Mouse (Mus musculus) hindbrain, embryonic 10.5 days (tissue): Measurements from ENCODE around the gene Haus8. TPM values are rescaled to one million over a fixed set of nuclear protein-coding genes. Genes with fewer than 3 reads are reported as not detected.
"Not testable (repeated sequence)": the region's sequence is repeated elsewhere in the genome, so short reads cannot be mapped to it uniquely, and the experiment has no call there.

Experiments
- DNase-seq: peaks from one replicate; pipeline ENCODE4 v3.0.0-alpha.2; 2017; ENCODE audit warnings: low spot score
- H3K27ac ChIP-seq: fragments of 300-500 bp; sonication (generic); 2 replicates; pipeline ENCODE4 v1.5.1; 2016; ENCODE audit warnings: mild to moderate bottlenecking, moderate library complexity
- H3K27me3 ChIP-seq: fragments of 300-500 bp; sonication (generic); 2 replicates; pipeline ENCODE4 v1.6.1; 2016; ENCODE audit warnings: mild to moderate bottlenecking; ENCODE audit not compliant: poor library complexity, insufficient read depth, severe bottlenecking
- H3K36me3 ChIP-seq: fragments of 300-500 bp; sonication (generic); 2 replicates; pipeline ENCODE4 v1.6.1; 2016; ENCODE audit warnings: mild to moderate bottlenecking, moderate library complexity
- H3K4me1 ChIP-seq: fragments of 300-500 bp; sonication (generic); replicated peaks from 2 replicates; pipeline ENCODE4 v1.6.1; 2016; ENCODE audit warnings: mild to moderate bottlenecking
- H3K4me3 ChIP-seq: fragments of 300-500 bp; sonication (generic); 2 replicates; pipeline ENCODE4 v1.5.1; 2016; ENCODE audit warnings: mild to moderate bottlenecking, moderate library complexity
- H3K9me3 ChIP-seq: fragments of 300-500 bp; sonication (generic); 2 replicates; pipeline ENCODE4 v1.6.1; 2016; ENCODE audit warnings: mild to moderate bottlenecking, moderate library complexity
- WGBS: fragments of 180-500 bp; shearing (Covaris S2); methylation state at CpG from one replicate; pipeline ENCODE4 v1.1.7; 2016; 5-methylcytosine and 5-hydroxymethylcytosine counted together
- polyA plus RNA-seq: library from polyadenylated mRNA; unstranded; fragments of >200 nt; fragmentation: Nextera tagmentation; extraction: Ambion mirVana; gene quantifications from 2 replicates; pipeline ENCODE4 v1.2.1, GENCODE M21; 2016

Gene Haus8
- polyA plus RNA-seq: 59.1 and 61.9 TPM in 2 replicates

DNA sequence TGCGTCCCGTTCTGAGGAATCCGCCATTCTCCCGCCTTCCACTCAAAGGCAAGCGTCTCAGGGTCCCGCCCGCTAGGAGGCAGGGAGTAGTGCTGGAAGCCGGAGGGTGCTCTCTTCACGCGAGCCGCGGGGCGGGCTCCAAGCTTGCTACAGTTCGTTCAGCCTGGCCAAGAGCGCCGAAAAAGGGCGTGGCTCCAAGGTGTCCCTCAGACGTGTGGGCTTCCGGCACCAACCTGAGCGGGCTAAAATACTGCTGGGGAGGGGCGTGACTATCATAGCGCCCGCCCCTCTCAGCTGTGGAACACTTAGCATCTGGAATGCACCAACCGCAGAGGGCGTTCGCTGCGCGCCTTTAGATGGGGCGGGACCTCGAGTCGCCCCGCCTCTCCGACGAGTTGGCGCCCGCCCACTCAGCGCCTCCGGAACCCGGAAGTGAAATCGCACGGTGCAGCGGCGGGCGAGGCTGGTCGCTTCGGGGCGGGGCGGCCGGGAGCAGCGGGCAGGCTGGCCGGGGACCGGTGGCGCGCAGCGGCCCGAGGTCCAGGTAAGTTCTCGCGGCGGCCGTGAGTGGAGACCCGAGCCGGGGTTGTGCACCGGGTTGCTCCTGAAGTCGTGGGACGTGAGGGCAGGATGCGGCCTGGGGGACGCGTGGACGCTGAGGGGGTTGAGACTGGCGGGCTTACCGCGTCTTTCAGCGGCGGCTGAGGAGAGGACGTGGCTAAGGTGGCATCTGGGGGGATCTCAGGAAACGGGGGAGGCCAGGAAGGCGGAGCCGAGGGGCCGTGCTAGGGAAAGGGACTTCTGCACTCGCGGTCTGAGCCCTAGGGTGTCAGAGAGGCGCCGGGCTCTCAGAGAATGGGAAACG, at the start of gene Haus8, which contains the start of gene Myo9b:
Haus8 (minus strand) TSS at position 649 of the 865 bp plus-strand sequence.
Myo9b (plus strand) TSS at position 429 of the 865 bp plus-strand sequence.
- no peaks in the 10 kb centered on the region for H3K9me3 ChIP-seq
- WGBS: under 1% methylated on average over 84 of the region's 84 CpGs
- peaks cover 41% of the 10 kb centered on the region for H3K4me1 ChIP-seq
- DNase-seq: peak; percentile 96
- peaks cover 17% of the 10 kb centered on the region for H3K36me3 ChIP-seq
- peak within 1 kb of the TSS; percentile 92 for H3K4me3 ChIP-seq
- peak within 1 kb of the TSS; percentile 91 for H3K27ac ChIP-seq
- no peaks in the 10 kb centered on the region for H3K27me3 ChIP-seq

DNA sequence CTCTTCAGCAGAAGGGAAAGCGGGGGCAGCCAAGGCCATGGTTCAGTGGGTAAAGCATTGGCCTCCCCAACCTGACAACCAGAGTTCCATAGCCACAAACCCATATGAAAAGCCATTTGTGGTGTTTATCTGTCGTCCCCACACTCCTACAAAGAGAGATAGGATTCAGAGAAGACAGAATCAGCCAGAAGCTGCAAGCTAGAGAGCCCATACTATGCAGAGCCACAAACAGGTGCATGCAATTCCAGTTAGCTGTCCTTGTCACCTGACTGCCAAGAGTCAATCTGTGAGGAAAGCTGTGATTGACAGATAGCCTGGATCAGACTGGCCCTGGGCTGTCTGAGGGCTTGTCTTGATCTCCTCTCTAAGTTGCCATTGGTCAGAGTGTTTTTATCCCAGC, 47.0 kb upstream of the Haus8 start:
- H3K36me3 ChIP-seq: peaks cover 79% of the 10 kb centered on the region
- H3K27me3 ChIP-seq, DNase-seq, H3K4me3 ChIP-seq, H3K27ac ChIP-seq, H3K4me1 ChIP-seq, H3K9me3 ChIP-seq: not testable (repeated sequence)
- 90% methylated on average over 2 of the region's 2 CpGs for WGBS

DNA sequence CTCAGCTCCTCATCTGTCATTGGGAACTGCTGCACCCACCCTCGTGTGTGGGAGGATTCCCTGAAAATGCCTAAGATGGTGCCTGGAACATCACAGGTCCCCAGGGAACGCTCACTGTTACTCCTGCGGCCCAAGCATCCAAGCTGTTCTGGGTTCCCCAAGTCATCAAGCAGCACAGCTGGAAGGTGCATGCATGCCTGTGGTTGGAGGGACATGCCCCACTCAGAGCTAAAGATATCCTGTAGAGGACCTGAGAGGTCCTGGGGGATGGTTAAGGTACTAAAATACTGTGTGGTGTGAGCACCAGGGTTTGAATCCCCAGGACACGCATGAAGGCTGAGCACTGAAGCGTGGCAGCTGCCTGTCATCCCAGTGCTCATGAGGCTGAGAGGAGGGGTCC, 45.9 kb upstream of the Haus8 start:
- not testable (repeated sequence) for H3K27ac ChIP-seq, H3K4me1 ChIP-seq, H3K27me3 ChIP-seq, DNase-seq, H3K9me3 ChIP-seq, H3K4me3 ChIP-seq
- WGBS: 90% methylated on average over 5 of the region's 5 CpGs
- H3K36me3 ChIP-seq: peaks cover 69% of the 10 kb centered on the region

DNA sequence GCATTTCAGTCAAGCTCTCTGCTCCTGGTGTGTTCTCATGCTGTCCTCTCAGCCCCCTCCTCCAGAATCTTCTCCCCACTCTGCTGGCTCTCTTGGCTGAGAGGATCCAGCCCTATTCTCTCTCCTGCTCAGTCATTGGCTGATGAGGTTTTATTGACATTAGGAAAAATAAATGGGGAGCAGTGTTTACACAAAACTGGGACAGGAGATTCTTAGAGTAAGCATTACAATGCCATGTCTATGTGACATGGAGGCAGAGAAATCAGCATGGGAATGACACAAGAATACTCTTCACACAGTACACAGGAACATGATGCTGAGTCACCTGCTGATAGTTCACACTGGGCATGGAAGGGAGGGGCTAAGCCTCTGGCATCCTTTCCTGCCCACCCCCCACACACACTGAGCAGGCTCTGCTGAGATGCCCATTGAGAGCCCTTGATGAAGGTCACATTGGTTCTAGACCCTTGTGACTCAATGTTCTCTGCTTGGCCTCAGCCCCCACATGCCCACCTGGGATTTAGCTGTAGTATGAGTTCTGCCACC, 43.8 kb upstream of the Haus8 start:
- Histone ChIP-seq H3K27me3 (no peaks in the 10 kb centered on the region), H3K36me3 (peaks cover 48% of the 10 kb centered on the region), H3K4me3 (no peak overlapping the region), H3K9me3 (no peaks in the 10 kb centered on the region), H3K4me1 (peaks cover 11% of the 10 kb centered on the region; the same call in 1 of the 2 replicates), H3K27ac (no peak overlapping the region)
- DNase-seq: no peak

DNA sequence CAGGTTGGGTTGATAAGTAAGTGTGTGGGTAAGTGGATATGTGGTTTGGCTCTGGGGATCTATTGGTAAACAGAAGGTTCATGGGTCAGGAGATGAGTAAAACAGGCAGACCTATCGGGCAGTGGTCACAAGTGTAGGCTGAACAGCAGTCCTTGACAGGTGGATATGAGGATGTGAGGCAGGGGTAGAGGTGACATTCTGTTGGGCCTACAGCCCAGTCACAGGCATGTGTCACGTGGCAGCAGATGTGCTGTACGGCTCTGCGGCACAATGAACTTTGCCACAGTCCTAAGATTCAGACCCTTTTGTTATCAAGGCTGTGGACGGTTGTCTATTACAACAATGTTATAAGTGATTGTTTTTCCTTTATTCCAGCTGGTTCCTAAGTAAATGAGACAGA, 43.2 kb upstream of the Haus8 start:
- H3K4me3 ChIP-seq: no peak overlapping the region
- peaks cover 11% of the 10 kb centered on the region; the same call in 1 of the 2 replicates for H3K4me1 ChIP-seq
- H3K27ac ChIP-seq: no peak overlapping the region
- WGBS: 93% methylated on average over 5 of the region's 5 CpGs
- H3K27me3 ChIP-seq: no peaks in the 10 kb centered on the region
- peaks cover 42% of the 10 kb centered on the region for H3K36me3 ChIP-seq
- no peaks in the 10 kb centered on the region for H3K9me3 ChIP-seq
- DNase-seq: no peak

DNA sequence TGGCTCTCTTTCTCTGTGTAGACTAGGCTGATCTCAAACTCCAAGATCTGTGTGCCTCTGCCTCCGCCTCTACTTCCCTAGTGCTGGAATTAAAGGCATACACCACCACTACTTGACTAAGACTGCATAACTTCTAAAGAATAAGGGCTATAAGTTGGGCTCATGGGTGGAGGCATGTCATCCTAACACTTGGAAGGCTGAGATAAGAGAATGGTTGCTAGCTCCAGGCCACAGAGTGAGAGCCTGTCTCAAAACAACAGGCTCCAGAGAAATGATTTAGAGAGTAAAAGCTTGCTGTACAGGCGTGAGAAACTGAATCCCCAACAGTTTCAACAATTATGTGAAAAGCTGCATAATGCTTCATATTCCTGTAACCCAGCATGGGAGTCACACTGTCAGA, 41.2 kb upstream of the Haus8 start:
- H3K4me3 ChIP-seq: no peak overlapping the region
- no peaks in the 10 kb centered on the region for H3K9me3 ChIP-seq
- no peaks in the 10 kb centered on the region for H3K27me3 ChIP-seq
- peaks cover 34% of the 10 kb centered on the region for H3K36me3 ChIP-seq
- no peak for DNase-seq
- no peak overlapping the region for H3K27ac ChIP-seq
- H3K4me1 ChIP-seq: peaks cover 11% of the 10 kb centered on the region; the same call in 1 of the 2 replicates
- WGBS: 88% methylated on average over 2 of the region's 2 CpGs

DNA sequence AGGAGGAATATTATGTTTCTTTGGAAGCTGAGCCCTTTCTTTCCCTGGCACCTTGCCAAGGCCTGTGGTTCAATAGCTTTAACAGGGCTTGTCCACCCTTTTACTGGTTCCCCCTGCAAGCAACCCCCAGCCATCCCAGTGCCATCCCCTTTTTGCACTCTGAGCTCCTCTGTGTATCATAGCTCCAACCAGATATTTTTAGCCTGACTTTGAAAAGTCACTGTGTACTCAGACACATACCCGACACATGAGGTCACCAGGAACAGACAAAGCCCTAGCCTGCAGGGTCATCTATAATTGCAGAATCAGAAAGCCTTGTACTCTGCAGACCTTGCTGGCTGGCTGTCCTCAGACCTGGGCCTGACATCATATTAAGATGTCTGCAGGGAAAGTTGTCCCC, 40.0 kb upstream of the Haus8 start:
- no peak for DNase-seq
- WGBS: 58% methylated on average over 1 of the region's 1 CpGs
- Histone ChIP-seq H3K9me3 (no peaks in the 10 kb centered on the region), H3K27ac (peak overlapping the region; percentile 53), H3K36me3 (peaks cover 28% of the 10 kb centered on the region), H3K4me3 (no peak overlapping the region), H3K27me3 (no peaks in the 10 kb centered on the region), H3K4me1 (peaks cover 11% of the 10 kb centered on the region; the same call in 1 of the 2 replicates)

DNA sequence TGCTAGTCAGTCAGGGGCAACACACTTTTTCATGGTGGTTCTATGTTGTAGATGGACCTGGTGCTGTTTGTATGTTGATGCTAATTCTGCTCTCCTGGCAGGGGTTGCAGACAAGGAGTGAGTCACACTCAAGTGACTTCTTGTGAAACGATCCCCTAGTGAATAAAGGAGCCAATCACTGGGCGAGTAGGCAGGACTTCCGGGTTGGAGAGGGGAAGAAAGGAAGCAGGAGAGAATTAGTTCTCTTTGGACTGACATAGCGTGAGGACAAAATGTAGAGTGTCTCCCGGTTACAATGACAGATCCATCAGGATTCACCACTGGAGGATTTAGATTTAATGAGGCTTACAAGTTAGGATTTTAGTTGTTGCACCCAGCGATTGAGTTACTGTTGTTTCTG, 37.7 kb upstream of the Haus8 start:
- 77% methylated on average over 6 of the region's 6 CpGs for WGBS
- DNase-seq: no peak
- Histone ChIP-seq H3K9me3 (no peaks in the 10 kb centered on the region), H3K27me3 (no peaks in the 10 kb centered on the region), H3K4me1 (peaks cover 11% of the 10 kb centered on the region; the same call in 1 of the 2 replicates), H3K36me3 (peaks cover 16% of the 10 kb centered on the region; the same call in 1 of the 2 replicates), H3K4me3 (no peak overlapping the region), H3K27ac (no peak overlapping the region)

DNA sequence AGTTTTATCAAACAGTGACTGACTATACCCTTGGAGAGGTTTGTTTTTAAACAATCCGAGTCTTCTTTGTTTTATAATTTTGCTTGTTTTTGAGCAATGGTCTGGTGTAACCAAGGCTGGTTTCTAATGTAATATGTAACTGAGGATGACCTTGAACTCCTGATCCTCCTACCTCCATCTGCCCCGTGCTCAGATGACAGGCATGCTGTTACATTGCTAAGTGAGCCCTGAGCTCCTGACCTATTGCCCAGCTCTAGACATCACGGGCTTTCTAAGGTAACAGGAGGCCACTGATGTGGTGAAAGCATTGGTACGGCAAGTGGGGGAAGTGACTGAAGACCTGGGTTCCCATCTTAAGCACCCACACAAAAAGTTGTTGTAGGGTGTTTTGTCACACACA, 35.2 kb upstream of the Haus8 start:
- Histone ChIP-seq H3K9me3 (peaks cover 7% of the 10 kb centered on the region; the same call in 1 of the 2 replicates), H3K36me3 (peaks cover 32% of the 10 kb centered on the region), H3K4me1 (peaks cover 8% of the 10 kb centered on the region; the same call in 1 of the 2 replicates), H3K27me3 (no peaks in the 10 kb centered on the region), H3K4me3 (no peak overlapping the region), H3K27ac (no peak overlapping the region)
- WGBS: 86% methylated on average over 4 of the region's 4 CpGs
- DNase-seq: no peak

DNA sequence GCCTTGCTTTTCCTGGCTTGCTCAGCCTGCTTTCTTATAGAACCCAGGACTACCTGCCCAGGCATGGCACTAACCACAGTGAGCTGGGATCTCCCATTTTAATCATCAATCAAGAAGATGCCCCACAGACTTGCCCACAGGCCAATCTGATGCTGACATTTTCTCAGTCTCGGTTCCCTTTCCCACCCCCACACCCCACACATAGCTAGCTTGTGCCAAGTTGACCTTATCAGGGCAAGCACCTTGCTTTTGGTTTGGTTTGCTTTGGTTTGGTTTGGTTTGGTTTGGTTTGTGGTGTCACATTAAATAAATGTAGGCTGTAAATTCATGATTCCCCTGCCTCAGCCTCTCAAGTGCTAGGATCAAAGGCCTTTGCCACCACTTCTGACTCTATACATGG, 34.6 kb upstream of the Haus8 start:
- no peak for DNase-seq
- peaks cover 3% of the 10 kb centered on the region; the same call in 1 of the 2 replicates for H3K4me1 ChIP-seq
- WGBS: 88% methylated on average over 1 of the region's 1 CpGs
- H3K4me3 ChIP-seq: no peak overlapping the region
- peaks cover 38% of the 10 kb centered on the region for H3K36me3 ChIP-seq
- H3K9me3 ChIP-seq: peaks cover 12% of the 10 kb centered on the region; the same call in 1 of the 2 replicates
- H3K27ac ChIP-seq: no peak overlapping the region
- H3K27me3 ChIP-seq: no peaks in the 10 kb centered on the region

DNA sequence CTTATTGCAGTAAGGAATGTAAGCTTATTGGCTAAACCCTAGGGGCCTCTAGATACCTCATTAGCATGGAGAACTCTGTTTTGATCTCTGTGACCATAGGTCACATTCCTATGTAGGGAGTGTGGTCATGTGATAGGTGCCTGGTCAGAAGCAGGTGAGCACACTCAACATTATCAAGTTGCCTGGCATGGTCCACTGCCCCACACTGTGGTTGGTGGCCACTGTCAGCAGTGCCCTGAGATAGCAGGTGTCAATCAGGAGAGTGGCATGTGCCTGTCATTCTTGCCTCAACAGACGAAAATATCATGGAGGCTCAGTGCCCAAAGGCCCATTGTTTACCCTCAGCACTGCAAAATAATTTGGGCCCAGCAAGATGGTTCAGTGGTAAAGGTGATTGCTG, 33.3 kb upstream of the Haus8 start:
- WGBS: 70% methylated on average over 1 of the region's 1 CpGs
- no peak for DNase-seq
- Histone ChIP-seq H3K9me3 (peaks cover 17% of the 10 kb centered on the region; the same call in 1 of the 2 replicates), H3K27ac (no peak overlapping the region), H3K4me1 (no peaks in the 10 kb centered on the region; the same call in 1 of the 2 replicates), H3K36me3 (peaks cover 50% of the 10 kb centered on the region), H3K4me3 (no peak overlapping the region), H3K27me3 (no peaks in the 10 kb centered on the region)

DNA sequence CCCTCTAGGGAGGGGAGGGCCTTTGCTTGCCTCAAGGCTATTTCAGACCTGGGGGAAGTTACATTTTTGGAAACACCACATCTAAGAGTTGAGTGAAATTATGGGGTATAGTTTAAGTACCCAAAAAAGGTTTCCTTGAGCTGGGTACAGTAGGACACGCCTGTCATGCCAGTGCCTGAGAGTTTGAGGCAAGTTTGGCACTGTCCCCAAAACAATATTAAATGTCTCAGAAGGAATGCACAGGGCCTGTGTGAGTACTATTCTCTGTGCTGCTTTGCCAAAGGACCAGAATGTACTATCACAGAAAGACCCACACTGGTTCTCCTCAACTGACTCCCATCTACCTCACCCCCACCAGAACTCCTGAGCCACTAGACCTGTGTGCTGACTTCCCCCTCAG, 30.9 kb upstream of the Haus8 start:
- Histone ChIP-seq H3K27me3 (no peaks in the 10 kb centered on the region), H3K27ac (no peak overlapping the region), H3K4me3 (no peak overlapping the region), H3K9me3 (peaks cover 17% of the 10 kb centered on the region; the same call in 1 of the 2 replicates), H3K4me1 (no peaks in the 10 kb centered on the region; the same call in 1 of the 2 replicates), H3K36me3 (peaks cover 60% of the 10 kb centered on the region)
- WGBS: 97% methylated on average over 1 of the region's 1 CpGs
- no peak for DNase-seq

DNA sequence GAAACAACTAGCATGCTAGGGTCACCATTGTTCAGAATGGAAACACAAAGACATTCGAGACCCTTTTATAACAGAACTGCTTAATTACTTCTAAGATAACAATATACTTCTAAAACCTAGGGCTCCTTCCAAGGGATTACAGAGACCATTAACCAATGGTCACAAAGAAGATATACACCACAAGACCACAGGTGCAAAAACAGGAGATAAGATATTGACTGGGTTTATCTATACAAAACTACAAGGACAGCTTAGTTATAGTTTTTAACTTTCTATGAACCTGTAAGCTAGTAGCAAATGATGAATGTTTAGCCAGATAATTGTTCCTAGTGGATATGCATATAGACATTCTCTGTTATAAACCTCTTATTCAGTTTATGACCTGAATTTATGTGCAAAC, 30.1 kb upstream of the Haus8 start:
- H3K36me3 ChIP-seq: peaks cover 64% of the 10 kb centered on the region

More for the DNA sequence above, 30.1 kb upstream of the Haus8 start:
- no peak overlapping the region for H3K27ac ChIP-seq
- DNase-seq: no peak
- H3K4me1 ChIP-seq: no peaks in the 10 kb centered on the region; the same call in 1 of the 2 replicates
- WGBS: 98% methylated on average over 1 of the region's 1 CpGs
- H3K4me3 ChIP-seq: no peak overlapping the region
- peaks cover 17% of the 10 kb centered on the region; the same call in 1 of the 2 replicates for H3K9me3 ChIP-seq
- no peaks in the 10 kb centered on the region for H3K27me3 ChIP-seq
